Mouse (Mus musculus): ENCODE data around the gene Zfp683. TPM values are rescaled to one million over a fixed set of nuclear protein-coding genes. Genes with fewer than 3 reads are reported as not detected.

Zfp683 gene
- total and polyA plus RNA-seq, 2 experiments = 0.55 TPM; not detected in 1

GRCm38 (mm10) chr4:134041317-134042123 is 12.1 kb upstream of the Zfp683 start:
- no peak overlapping the region for H3K9ac ChIP-seq (ENCODE audit: low read depth, low read length)
- 56% methylated on average over 9 of the region's 9 CpGs for WGBS
- no peaks in the 10 kb centered on the region for H3K4me1 ChIP-seq (ENCODE audit: control insufficient read depth, insufficient read depth, low read length)
- H3K27me3 ChIP-seq (ENCODE audit: control insufficient read depth, insufficient read depth, low read length) = 0 out of 2 replicates have a peak, but pooled peaks cover 6% of the 10 kb centered on the region
- no peak for DNase-seq (ENCODE audit: extremely low read depth, low read depth, low spot score)
- no peaks in the 10 kb centered on the region for H3K36me3 ChIP-seq (ENCODE audit: control insufficient read depth, insufficient read depth, low read length)
- H3K79me2 ChIP-seq (ENCODE audit: control insufficient read depth, insufficient read depth, low read length) = no peaks in the 10 kb centered on the region
- no peak overlapping the region for H3K27ac ChIP-seq (replicated peaks; ENCODE audit: insufficient read depth, low read depth, low read length)
- H3K4me3 ChIP-seq (ENCODE audit: insufficient read depth, low read depth, low read length) = no peak overlapping the region
- TF ChIP-seq CTCF (IDR thresholded peaks at IDR 0.05; ENCODE audit: low read depth, low read length) = no peak
- no peak for TF ChIP-seq POLR2A (IDR thresholded peaks at IDR 0.05; ENCODE audit: extremely low read depth, insufficient read depth, low read length)

GRCm38 (mm10) chr4:134043041-134043440 is 10.6 kb upstream of the Zfp683 start:
- Histone ChIP-seq H3K4me3 (ENCODE audit: insufficient read depth, low read depth, low read length) (no peak overlapping the region), H3K36me3 (ENCODE audit: control insufficient read depth, insufficient read depth, low read length) (no peaks in the 10 kb centered on the region), H3K79me2 (ENCODE audit: control insufficient read depth, insufficient read depth, low read length) (no peaks in the 10 kb centered on the region), H3K27ac (replicated peaks; ENCODE audit: insufficient read depth, low read depth, low read length) (no peak overlapping the region), H3K27me3 (ENCODE audit: control insufficient read depth, insufficient read depth, low read length) (0 out of 2 replicates have a peak, but pooled peaks cover 5% of the 10 kb centered on the region), H3K4me1 (ENCODE audit: control insufficient read depth, insufficient read depth, low read length) (no peaks in the 10 kb centered on the region), H3K9ac (ENCODE audit: low read depth, low read length) (no peak overlapping the region)
- TF ChIP-seq POLR2A (IDR thresholded peaks at IDR 0.05; ENCODE audit: extremely low read depth, insufficient read depth, low read length) (no peak), CTCF (IDR thresholded peaks at IDR 0.05; ENCODE audit: low read depth, low read length) (no peak)
- DNase-seq (ENCODE audit: extremely low read depth, low read depth, low spot score) = no peak
- 59% methylated on average over 2 of the region's 2 CpGs for WGBS

- 79% methylated on average over 5 of the region's 5 CpGs for WGBS
- H3K4me1 ChIP-seq (ENCODE audit: control insufficient read depth, insufficient read depth, low read length) = no peaks in the 10 kb centered on the region
- TF ChIP-seq POLR2A (IDR thresholded peaks at IDR 0.05; ENCODE audit: extremely low read depth, insufficient read depth, low read length) = no peak
- TF ChIP-seq CTCF (IDR thresholded peaks at IDR 0.05; ENCODE audit: low read depth, low read length) = no peak
- H3K4me3 ChIP-seq (ENCODE audit: insufficient read depth, low read depth, low read length) = no peak overlapping the region
- no peaks in the 10 kb centered on the region for H3K79me2 ChIP-seq (ENCODE audit: control insufficient read depth, insufficient read depth, low read length)
- no peak overlapping the region for H3K9ac ChIP-seq (ENCODE audit: low read depth, low read length)
- H3K36me3 ChIP-seq (ENCODE audit: control insufficient read depth, insufficient read depth, low read length) = no peaks in the 10 kb centered on the region
- no peak for DNase-seq (ENCODE audit: extremely low read depth, low read depth, low spot score)
- no peak overlapping the region for H3K27ac ChIP-seq (replicated peaks; ENCODE audit: insufficient read depth, low read depth, low read length)
- H3K27me3 ChIP-seq (ENCODE audit: control insufficient read depth, insufficient read depth, low read length) = no peaks in the 10 kb centered on the region
Observed at GRCm38 (mm10) chr4:134047648-134048047, 6.0 kb upstream of the Zfp683 start.

- H3K79me2 ChIP-seq (ENCODE audit: control insufficient read depth, insufficient read depth, low read length) = no peaks in the 10 kb centered on the region
- 66% methylated on average over 5 of the region's 5 CpGs for WGBS
- H3K4me1 ChIP-seq (ENCODE audit: control insufficient read depth, insufficient read depth, low read length) = no peaks in the 10 kb centered on the region
- DNase-seq (ENCODE audit: extremely low read depth, low read depth, low spot score) = no peak
- H3K4me3 ChIP-seq (ENCODE audit: insufficient read depth, low read depth, low read length) = no peak overlapping the region
- H3K9ac ChIP-seq (ENCODE audit: low read depth, low read length) = no peak overlapping the region
- H3K36me3 ChIP-seq (ENCODE audit: control insufficient read depth, insufficient read depth, low read length) = no peaks in the 10 kb centered on the region
- TF ChIP-seq CTCF (IDR thresholded peaks at IDR 0.05; ENCODE audit: low read depth, low read length) (no peak), POLR2A (IDR thresholded peaks at IDR 0.05; ENCODE audit: extremely low read depth, insufficient read depth, low read length) (no peak)
- H3K27ac ChIP-seq (replicated peaks; ENCODE audit: insufficient read depth, low read depth, low read length) = no peak overlapping the region
- H3K27me3 ChIP-seq (ENCODE audit: control insufficient read depth, insufficient read depth, low read length) = no peaks in the 10 kb centered on the region
Observed at GRCm38 (mm10) chr4:134051912-134052311, 1.7 kb upstream of the Zfp683 start.

DNA sequence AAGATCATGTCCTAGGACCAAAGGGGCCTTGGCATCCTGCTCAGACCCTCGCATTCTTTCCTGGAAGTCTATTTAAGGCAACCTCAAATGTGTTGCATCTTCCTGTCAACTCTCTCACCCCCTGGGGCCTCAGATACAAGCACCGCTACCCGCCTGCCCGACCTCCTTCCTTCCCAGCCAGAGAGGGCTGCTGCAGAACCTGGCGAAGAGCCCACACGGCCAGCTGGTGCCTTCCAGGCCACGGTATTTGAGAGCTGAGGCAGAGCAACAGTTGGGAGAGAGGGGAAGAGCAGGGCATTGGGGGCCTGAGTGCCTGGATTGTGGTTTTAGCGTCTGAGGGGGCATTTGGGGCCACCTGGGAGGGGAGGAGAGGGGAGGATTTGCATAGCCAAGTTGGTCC is 1.1 kb upstream of the Zfp683 start:
- no peak for TF ChIP-seq POLR2A (IDR thresholded peaks at IDR 0.05; ENCODE audit: extremely low read depth, insufficient read depth, low read length)
- H3K27me3 ChIP-seq (ENCODE audit: control insufficient read depth, insufficient read depth, low read length) = no peaks in the 10 kb centered on the region
- H3K4me1 ChIP-seq (ENCODE audit: control insufficient read depth, insufficient read depth, low read length) = no peaks in the 10 kb centered on the region
- H3K79me2 ChIP-seq (ENCODE audit: control insufficient read depth, insufficient read depth, low read length) = no peaks in the 10 kb centered on the region
- H3K36me3 ChIP-seq (ENCODE audit: control insufficient read depth, insufficient read depth, low read length) = no peaks in the 10 kb centered on the region
- DNase-seq (ENCODE audit: extremely low read depth, low read depth, low spot score) = no peak
- 45% methylated on average over 8 of the region's 8 CpGs for WGBS
- no peak overlapping the region for H3K27ac ChIP-seq (replicated peaks; ENCODE audit: insufficient read depth, low read depth, low read length)
- no peak overlapping the region for H3K9ac ChIP-seq (ENCODE audit: low read depth, low read length)
- no peak overlapping the region for H3K4me3 ChIP-seq (ENCODE audit: insufficient read depth, low read depth, low read length)

- Histone ChIP-seq H3K79me2 (ENCODE audit: control insufficient read depth, insufficient read depth, low read length) (no peaks in the 10 kb centered on the region), H3K36me3 (ENCODE audit: control insufficient read depth, insufficient read depth, low read length) (no peaks in the 10 kb centered on the region), H3K27me3 (ENCODE audit: control insufficient read depth, insufficient read depth, low read length) (no peaks in the 10 kb centered on the region), H3K4me3 (ENCODE audit: insufficient read depth, low read depth, low read length) (peak overlapping the region; percentile 34; the same call in 1 of the 2 replicates), H3K4me1 (ENCODE audit: control insufficient read depth, insufficient read depth, low read length) (no peaks in the 10 kb centered on the region; the same call in 1 of the 2 replicates), H3K9ac (ENCODE audit: low read depth, low read length) (no peak overlapping the region), H3K27ac (replicated peaks; ENCODE audit: insufficient read depth, low read depth, low read length) (no peak overlapping the region)
- DNase-seq (ENCODE audit: extremely low read depth, low read depth, low spot score) = no peak
- TF ChIP-seq CTCF (IDR thresholded peaks at IDR 0.05; ENCODE audit: low read depth, low read length) (no peak), POLR2A (IDR thresholded peaks at IDR 0.05; ENCODE audit: extremely low read depth, insufficient read depth, low read length) (no peak)
- 26% methylated on average over 14 of the region's 14 CpGs for WGBS
Observed at GRCm38 (mm10) chr4:134058166-134058715, 4.6 kb downstream of the Zfp683 start.

Measured in liver, adult 2 months (tissue).